Mouse (Mus musculus) myocyte (in vitro differentiated cells): ENCODE measurements around the gene Pifo. TPM values are rescaled to one million over a fixed set of nuclear protein-coding genes. Genes with fewer than 3 reads are reported as not detected.

Experiments
- H3K27me3 ChIP-seq: one replicate; pipeline ENCODE4 v1.6.1; 2011; ENCODE audit not compliant: control insufficient read depth, insufficient read depth, insufficient read length
- H3K36me3 ChIP-seq: one replicate; pipeline ENCODE4 v1.6.1; 2011; ENCODE audit not compliant: control insufficient read depth, insufficient read depth
- H3K4me2 ChIP-seq: one replicate; pipeline ENCODE4 v1.6.1; 2011; ENCODE audit warnings: low read depth, control low read depth
- H3K4me3 ChIP-seq: one replicate; pipeline ENCODE4 v1.5.1; 2011; ENCODE audit warnings: mild to moderate bottlenecking, control low read depth, moderate library complexity
- H3K79me2 ChIP-seq: one replicate; pipeline ENCODE4 v1.6.1; 2011; ENCODE audit not compliant: control insufficient read depth, insufficient read depth
- H3ac ChIP-seq: one replicate; pipeline ENCODE4 v1.6.1; 2011; ENCODE audit not compliant: control insufficient read depth, insufficient read length
- CEBPB ChIP-seq: IDR thresholded peaks from 2 replicates; pipeline ENCODE4 v1.6.1; 2011; ENCODE audit warnings: mild to moderate bottlenecking, moderate library complexity; ENCODE audit not compliant: poor library complexity, insufficient read depth, severe bottlenecking
- E2F4 ChIP-seq: IDR thresholded peaks from one replicate; pipeline ENCODE4 v1.6.1; 2011; ENCODE audit warnings: mild to moderate bottlenecking, control low read depth, moderate library complexity; ENCODE audit not compliant: insufficient read depth
- MAX ChIP-seq: IDR thresholded peaks from one replicate; pipeline ENCODE4 v1.6.1; 2011; ENCODE audit warnings: low read depth, mild to moderate bottlenecking, control low read depth
- MYOD1 ChIP-seq, 3 experiments: IDR thresholded peaks; one replicate each; pipeline ENCODE4 v1.6.1; 2011; ENCODE audit warnings: control low read depth in 2 of 3, low read depth in 2 of 3, mild to moderate bottlenecking in 2 of 3, moderate library complexity in 1 of 3; ENCODE audit not compliant: insufficient read length in 2 of 3, control insufficient read depth in 1 of 3
- MYOG ChIP-seq, 3 experiments: IDR thresholded peaks; one replicate each; pipeline ENCODE4 v1.6.1; 2011; ENCODE audit warnings: control low read depth in 2 of 3, low read depth in 2 of 3, mild to moderate bottlenecking in 2 of 3; ENCODE audit not compliant: insufficient read length in 2 of 3, control insufficient read depth in 1 of 3, insufficient read depth in 1 of 3
- POLR2A ChIP-seq: IDR thresholded peaks from one replicate; pipeline ENCODE4 v1.6.1; 2011; ENCODE audit warnings: low read depth, mild to moderate bottlenecking, control low read depth, moderate library complexity; ENCODE audit not compliant: insufficient read length
- POLR2AphosphoS2 ChIP-seq: IDR thresholded peaks from one replicate; pipeline ENCODE4 v1.6.1; 2011; ENCODE audit warnings: low read depth, control low read depth; ENCODE audit not compliant: insufficient read length
- REST ChIP-seq: IDR thresholded peaks from one replicate; pipeline ENCODE4 v1.6.1; 2011; ENCODE audit warnings: mild to moderate bottlenecking, control low read depth, moderate library complexity; ENCODE audit not compliant: insufficient read depth, insufficient read length
- SRF ChIP-seq: IDR thresholded peaks from one replicate; pipeline ENCODE4 v1.6.1; 2011; ENCODE audit warnings: low read depth; ENCODE audit not compliant: control insufficient read depth, insufficient read length
- TCF12 ChIP-seq: IDR thresholded peaks from one replicate; pipeline ENCODE4 v1.6.1; 2011; ENCODE audit warnings: mild to moderate bottlenecking, control low read depth; ENCODE audit not compliant: poor library complexity, insufficient read depth, severe bottlenecking
- TCF3 ChIP-seq: IDR thresholded peaks from one replicate; pipeline ENCODE4 v1.6.1; 2011; ENCODE audit warnings: low read depth, control low read depth; ENCODE audit not compliant: insufficient read length
- USF1 ChIP-seq: IDR thresholded peaks from one replicate; pipeline ENCODE4 v1.6.1; 2011; ENCODE audit warnings: low read depth, mild to moderate bottlenecking, control low read depth, moderate library complexity
- polyA plus RNA-seq: library from polyadenylated mRNA; unstranded; fragments of >200 nt; fragmentation: generic; extraction: Trizol; gene quantifications from one replicate; pipeline ENCODE4 v1.2.1, GENCODE M21; 2012; ENCODE audit warnings: missing spikeins

The Pifo gene
- not detected for polyA plus RNA-seq

DNA sequence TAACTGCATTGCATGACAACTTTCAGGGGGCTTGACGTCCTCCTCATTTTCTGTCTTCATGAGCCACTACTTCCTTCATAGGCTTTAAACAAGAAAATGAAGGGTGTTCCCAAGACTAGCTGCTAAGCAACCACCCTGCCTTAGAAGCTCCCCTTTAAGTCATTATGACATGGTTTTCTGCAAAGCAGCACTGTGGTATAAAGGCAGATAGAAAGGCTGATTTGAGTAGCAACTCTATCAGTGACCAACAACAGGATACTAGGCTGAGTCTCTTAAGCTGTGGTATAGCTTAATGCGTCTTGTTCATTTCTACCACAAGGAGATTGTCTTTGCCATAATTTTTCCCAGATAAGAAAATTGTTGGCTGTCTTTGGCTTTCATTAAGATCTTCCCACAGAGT, at the start of gene Pifo:
Gene Pifo (minus strand): TSS at position 101 of the 400 bp plus-strand sequence.
- Histone ChIP-seq H3K4me3 (no peak within 1 kb of the TSS), H3K4me2 (no peak within 1 kb of the TSS), H3K27me3 (no peaks in the 10 kb centered on the region), H3K79me2 (no peaks in the 10 kb centered on the region), H3K36me3 (no peaks in the 10 kb centered on the region), H3ac (no peak within 1 kb of the TSS)
- TF ChIP-seq MAX, result no peak
- no peak for TF ChIP-seq TCF12
- no peak for TF ChIP-seq TCF3
- no peak for TF ChIP-seq CEBPB
- no peak for TF ChIP-seq POLR2AphosphoS2
- TF ChIP-seq USF1, result no peak
- TF ChIP-seq REST, result no peak
- TF ChIP-seq MYOG (IDR thresholded peaks at IDR 0.05; ENCODE audit: control insufficient read depth in 1 of 3, insufficient read depth in 1 of 3, insufficient read length in 2 of 3, low read depth in 2 of 3), result no peak
- TF ChIP-seq MYOD1 (IDR thresholded peaks at IDR 0.05; ENCODE audit: control insufficient read depth in 1 of 3, insufficient read length in 2 of 3, low read depth in 2 of 3), result no peak

DNA sequence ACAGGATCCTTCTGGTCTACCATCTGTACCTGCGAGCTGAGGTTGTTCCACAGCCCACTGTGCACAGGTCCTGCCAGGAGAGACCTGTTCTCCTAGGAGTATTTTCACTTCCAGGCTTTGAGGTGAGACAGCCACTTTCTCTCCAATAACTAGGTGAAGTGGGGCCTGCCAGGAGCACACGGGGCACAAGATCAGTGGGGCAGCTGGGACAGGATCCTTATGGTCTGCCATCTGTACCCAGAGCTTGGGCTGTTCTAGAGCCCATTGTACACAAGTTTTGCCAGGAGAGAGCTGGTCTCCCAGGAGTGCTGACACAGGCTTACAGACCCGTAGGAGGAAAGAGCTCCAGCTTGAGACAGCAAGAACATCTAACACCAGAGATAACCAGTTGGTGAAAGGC, 43.5 kb upstream of the Pifo start:
- no peak overlapping the region for H3K4me2 ChIP-seq
- H3K79me2 ChIP-seq, result no peaks in the 10 kb centered on the region
- TF ChIP-seq POLR2A (no peak), MYOG (IDR thresholded peaks at IDR 0.05; ENCODE audit: control insufficient read depth in 1 of 3, insufficient read depth in 1 of 3, insufficient read length in 2 of 3, low read depth in 2 of 3) (no peak), POLR2AphosphoS2 (no peak), REST (no peak), CEBPB (no peak), TCF12 (no peak), E2F4 (no peak), TCF3 (no peak), MAX (no peak), USF1 (no peak), MYOD1 (IDR thresholded peaks at IDR 0.05; ENCODE audit: control insufficient read depth in 1 of 3, insufficient read length in 2 of 3, low read depth in 2 of 3) (no peak), SRF (no peak)
- H3ac ChIP-seq, result no peak overlapping the region
- H3K36me3 ChIP-seq, result no peaks in the 10 kb centered on the region
- no peaks in the 10 kb centered on the region for H3K27me3 ChIP-seq
- H3K4me3 ChIP-seq, result no peak overlapping the region

DNA sequence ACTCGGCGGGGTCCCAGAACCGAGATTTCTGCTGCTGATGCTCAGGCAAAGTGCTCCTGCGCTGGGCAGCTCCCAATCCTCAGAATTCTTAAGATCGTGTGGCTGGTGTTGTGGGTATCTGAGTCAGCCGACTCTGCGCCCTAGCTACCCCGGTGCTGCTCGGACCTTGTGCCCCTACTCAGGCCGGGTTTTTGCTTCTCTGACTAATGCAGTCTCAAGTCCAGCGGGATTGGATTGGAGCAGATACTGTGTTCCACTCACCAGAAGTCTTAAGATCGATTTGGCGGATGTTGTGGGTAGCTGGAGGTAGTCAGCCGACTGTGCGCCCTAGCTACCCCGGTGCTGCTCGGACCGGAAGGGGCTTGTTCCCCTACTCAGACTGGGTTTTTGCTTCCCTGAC, 37.5 kb upstream of the Pifo start:
- no peaks in the 10 kb centered on the region for H3K79me2 ChIP-seq
- H3K36me3 ChIP-seq, result no peaks in the 10 kb centered on the region
- no peaks in the 10 kb centered on the region for H3K27me3 ChIP-seq
- TF ChIP-seq USF1, result no peak
- H3ac ChIP-seq, result no peak overlapping the region
- no peak overlapping the region for H3K4me3 ChIP-seq
- H3K4me2 ChIP-seq, result no peak overlapping the region

DNA sequence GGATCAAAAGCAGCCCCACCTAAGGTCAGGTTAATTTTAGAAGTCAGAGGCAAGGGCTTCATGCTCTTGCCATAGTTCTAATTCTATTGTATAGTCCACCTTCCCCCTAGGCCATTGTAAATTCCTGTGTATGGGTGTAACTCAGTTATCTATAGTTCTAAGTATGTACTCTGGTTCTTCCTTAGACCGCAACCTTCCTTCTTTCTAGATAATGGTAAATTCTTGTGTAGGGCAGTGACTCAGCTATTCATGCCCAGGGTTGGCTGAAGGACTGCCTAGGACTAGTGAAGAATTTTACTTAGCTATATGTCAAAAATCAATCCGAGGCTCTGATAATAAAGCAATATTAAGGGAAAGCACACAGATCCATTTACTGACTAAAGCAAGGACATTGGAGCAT, 25.9 kb upstream of the Pifo start:
- H3ac ChIP-seq, result no peak overlapping the region
- no peaks in the 10 kb centered on the region for H3K79me2 ChIP-seq
- no peak overlapping the region for H3K4me2 ChIP-seq
- H3K36me3 ChIP-seq, result no peaks in the 10 kb centered on the region
- no peak overlapping the region for H3K4me3 ChIP-seq
- H3K27me3 ChIP-seq, result no peaks in the 10 kb centered on the region
- TF ChIP-seq TCF12 (no peak), USF1 (no peak), MAX (no peak), REST (no peak)

DNA sequence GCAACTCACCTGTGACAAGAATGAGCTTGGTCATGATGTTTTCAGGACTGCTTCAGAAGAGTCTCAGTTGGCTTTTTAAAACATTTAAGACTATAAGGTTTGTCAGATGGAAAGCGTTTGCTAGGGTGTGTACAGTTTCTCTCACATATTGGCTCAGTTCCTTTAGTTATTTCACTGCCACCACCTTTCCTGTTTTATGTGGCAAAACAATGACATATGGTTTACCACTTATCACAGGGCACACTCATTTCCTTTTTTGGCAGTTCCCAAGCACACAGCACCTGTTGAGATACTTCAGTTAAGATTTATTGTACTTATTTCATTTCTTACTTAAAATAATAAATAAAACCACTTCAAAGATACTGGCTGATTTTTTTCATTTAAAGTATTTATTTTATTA, 18.3 kb upstream of the Pifo start, which contains the start of gene Chil5:
Gene Chil5 (minus strand): TSS at position 34 of the 400 bp plus-strand sequence.
- Histone ChIP-seq H3K79me2 (no peaks in the 10 kb centered on the region), H3K4me3 (no peak within 1 kb of the TSS), H3K4me2 (no peak within 1 kb of the TSS), H3K27me3 (no peaks in the 10 kb centered on the region), H3ac (no peak within 1 kb of the TSS), H3K36me3 (no peaks in the 10 kb centered on the region)
- TF ChIP-seq SRF (no peak), MYOD1 (IDR thresholded peaks at IDR 0.05; ENCODE audit: control insufficient read depth in 1 of 3, insufficient read length in 2 of 3, low read depth in 2 of 3) (no peak), TCF12 (no peak), MYOG (IDR thresholded peaks at IDR 0.05; ENCODE audit: control insufficient read depth in 1 of 3, insufficient read depth in 1 of 3, insufficient read length in 2 of 3, low read depth in 2 of 3) (no peak), E2F4 (no peak), POLR2A (no peak), MAX (no peak), REST (no peak), POLR2AphosphoS2 (no peak), CEBPB (no peak), USF1 (no peak), TCF3 (no peak)

DNA sequence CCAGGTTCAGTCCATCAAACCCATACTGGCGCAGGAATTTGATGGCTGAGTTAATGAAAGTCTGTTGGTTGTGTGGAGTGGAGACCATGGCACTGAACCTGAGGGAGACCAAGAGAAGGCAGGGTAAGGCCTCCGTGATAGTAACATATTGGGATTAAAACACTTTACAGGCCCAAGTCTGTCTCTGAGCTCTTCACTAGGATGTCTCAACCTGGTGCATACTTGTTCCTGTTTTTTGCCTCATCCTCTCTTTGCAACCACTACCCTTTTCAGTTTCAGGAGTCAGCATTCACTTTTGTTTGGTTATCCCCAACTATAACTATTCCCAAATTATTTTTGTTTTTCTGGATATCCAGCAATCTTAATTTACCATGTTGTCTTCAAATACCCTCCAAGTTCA, 9.7 kb upstream of the Pifo start:
- TF ChIP-seq TCF3, result no peak
- TF ChIP-seq POLR2A, result no peak
- TF ChIP-seq USF1, result no peak
- no peak for TF ChIP-seq REST
- no peak for TF ChIP-seq SRF
- TF ChIP-seq E2F4, result no peak
- no peak for TF ChIP-seq CEBPB
- no peak for TF ChIP-seq TCF12
- TF ChIP-seq POLR2AphosphoS2, result no peak
- TF ChIP-seq MYOG (IDR thresholded peaks at IDR 0.05; ENCODE audit: control insufficient read depth in 1 of 3, insufficient read depth in 1 of 3, insufficient read length in 2 of 3, low read depth in 2 of 3), result no peak
- no peak for TF ChIP-seq MAX
- TF ChIP-seq MYOD1 (IDR thresholded peaks at IDR 0.05; ENCODE audit: control insufficient read depth in 1 of 3, insufficient read length in 2 of 3, low read depth in 2 of 3), result no peak
- Histone ChIP-seq H3K4me2 (no peak overlapping the region), H3K27me3 (no peaks in the 10 kb centered on the region), H3K36me3 (no peaks in the 10 kb centered on the region), H3K4me3 (no peak overlapping the region), H3ac (no peak overlapping the region), H3K79me2 (no peaks in the 10 kb centered on the region)
